Mouse (Mus musculus): ENCODE measurements around the gene N4bp2l1. TPM values are rescaled to one million over a fixed set of nuclear protein-coding genes. Genes with fewer than 3 reads are reported as not detected.
A peak's percentile ranks its signal among the peaks of the same experiment; 100 is the strongest.
"Not testable (repeated sequence)": the region's sequence is repeated elsewhere in the genome, so short reads cannot be mapped to it uniquely, and the experiment has no call there.

N4bp2l1 gene
- polyA plus RNA-seq (2012; rRNA removed) = 13.1 and 15.9 TPM in 2 replicates

- no peak for DNase-seq (ENCODE audit: low read depth)
These were observed at the start of gene N4bp2l1 for GRCm38 (mm10) chr5:150597088-150597487. Gene N4bp2l1, minus strand, starts transcription at chr5:150597188.

GRCm38 (mm10) chr5:150644926-150645325 is 47.9 kb upstream of the N4bp2l1 start:
- TF ChIP-seq CTCF (IDR thresholded peaks at IDR 0.05; ENCODE audit: borderline replicate concordance, extremely low read depth, insufficient read depth, insufficient read length) = no peak
- no peak for TF ChIP-seq POLR2A (IDR thresholded peaks at IDR 0.05; ENCODE audit: borderline replicate concordance, extremely low read depth, insufficient read depth, insufficient read length, poor library complexity, severe bottlenecking)
- no peak for DNase-seq (ENCODE audit: low read depth)

More at GRCm38 (mm10) chr5:150597088-150597487, at the start of gene N4bp2l1:
- TF ChIP-seq CTCF (IDR thresholded peaks at IDR 0.05; ENCODE audit: borderline replicate concordance, extremely low read depth, insufficient read depth, insufficient read length) = no peak
- no peak for TF ChIP-seq POLR2A (IDR thresholded peaks at IDR 0.05; ENCODE audit: borderline replicate concordance, extremely low read depth, insufficient read depth, insufficient read length, poor library complexity, severe bottlenecking)

- DNase-seq (ENCODE audit: low read depth) = not testable (repeated sequence)
These were observed 46.4 kb upstream of the N4bp2l1 start for GRCm38 (mm10) chr5:150643390-150643789.

GRCm38 (mm10) chr5:150641440-150641839 is 44.5 kb upstream of the N4bp2l1 start:
- TF ChIP-seq POLR2A (IDR thresholded peaks at IDR 0.05; ENCODE audit: borderline replicate concordance, extremely low read depth, insufficient read depth, insufficient read length, poor library complexity, severe bottlenecking) (no peak), CTCF (IDR thresholded peaks at IDR 0.05; ENCODE audit: borderline replicate concordance, extremely low read depth, insufficient read depth, insufficient read length) (no peak)
- no peak for DNase-seq (ENCODE audit: low read depth)

GRCm38 (mm10) chr5:150629692-150630091 is 32.7 kb upstream of the N4bp2l1 start:
- no peak for DNase-seq (ENCODE audit: low read depth)
- TF ChIP-seq CTCF (IDR thresholded peaks at IDR 0.05; ENCODE audit: borderline replicate concordance, extremely low read depth, insufficient read depth, insufficient read length) = no peak
- TF ChIP-seq POLR2A (IDR thresholded peaks at IDR 0.05; ENCODE audit: borderline replicate concordance, extremely low read depth, insufficient read depth, insufficient read length, poor library complexity, severe bottlenecking) = no peak

- DNase-seq (ENCODE audit: low read depth) = no peak
- TF ChIP-seq POLR2A (IDR thresholded peaks at IDR 0.05; ENCODE audit: borderline replicate concordance, extremely low read depth, insufficient read depth, insufficient read length, poor library complexity, severe bottlenecking) (no peak), CTCF (IDR thresholded peaks at IDR 0.05; ENCODE audit: borderline replicate concordance, extremely low read depth, insufficient read depth, insufficient read length) (no peak)
These were observed 32.3 kb upstream of the N4bp2l1 start for GRCm38 (mm10) chr5:150629272-150629671.

- no peak for DNase-seq (ENCODE audit: low read depth)
- TF ChIP-seq CTCF (IDR thresholded peaks at IDR 0.05; ENCODE audit: borderline replicate concordance, extremely low read depth, insufficient read depth, insufficient read length) (no peak), POLR2A (IDR thresholded peaks at IDR 0.05; ENCODE audit: borderline replicate concordance, extremely low read depth, insufficient read depth, insufficient read length, poor library complexity, severe bottlenecking) (no peak)
These were observed 28.5 kb upstream of the N4bp2l1 start for GRCm38 (mm10) chr5:150625528-150625927.

- peak; percentile 6 for DNase-seq (ENCODE audit: low read depth)
- no peak for TF ChIP-seq CTCF (IDR thresholded peaks at IDR 0.05; ENCODE audit: borderline replicate concordance, extremely low read depth, insufficient read depth, insufficient read length)
- no peak for TF ChIP-seq POLR2A (IDR thresholded peaks at IDR 0.05; ENCODE audit: borderline replicate concordance, extremely low read depth, insufficient read depth, insufficient read length, poor library complexity, severe bottlenecking)
These were observed 25.8 kb upstream of the N4bp2l1 start for GRCm38 (mm10) chr5:150622792-150623191.

GRCm38 (mm10) chr5:150621592-150621991 is 24.6 kb upstream of the N4bp2l1 start:
- TF ChIP-seq CTCF (IDR thresholded peaks at IDR 0.05; ENCODE audit: borderline replicate concordance, extremely low read depth, insufficient read depth, insufficient read length) (no peak), POLR2A (IDR thresholded peaks at IDR 0.05; ENCODE audit: borderline replicate concordance, extremely low read depth, insufficient read depth, insufficient read length, poor library complexity, severe bottlenecking) (no peak)
- DNase-seq (ENCODE audit: low read depth) = no peak

- DNase-seq (ENCODE audit: low read depth) = no peak
- no peak for TF ChIP-seq CTCF (IDR thresholded peaks at IDR 0.05; ENCODE audit: borderline replicate concordance, extremely low read depth, insufficient read depth, insufficient read length)
- no peak for TF ChIP-seq POLR2A (IDR thresholded peaks at IDR 0.05; ENCODE audit: borderline replicate concordance, extremely low read depth, insufficient read depth, insufficient read length, poor library complexity, severe bottlenecking)
These were observed 23.7 kb upstream of the N4bp2l1 start for GRCm38 (mm10) chr5:150620588-150621135.

GRCm38 (mm10) chr5:150618599-150619355 is 21.8 kb upstream of the N4bp2l1 start:
- TF ChIP-seq CTCF (IDR thresholded peaks at IDR 0.05; ENCODE audit: borderline replicate concordance, extremely low read depth, insufficient read depth, insufficient read length) (no peak), POLR2A (IDR thresholded peaks at IDR 0.05; ENCODE audit: borderline replicate concordance, extremely low read depth, insufficient read depth, insufficient read length, poor library complexity, severe bottlenecking) (no peak)
- no peak for DNase-seq (ENCODE audit: low read depth)

GRCm38 (mm10) chr5:150616731-150617130 is 19.7 kb upstream of the N4bp2l1 start:
- DNase-seq (ENCODE audit: low read depth) = no peak
- no peak for TF ChIP-seq POLR2A (IDR thresholded peaks at IDR 0.05; ENCODE audit: borderline replicate concordance, extremely low read depth, insufficient read depth, insufficient read length, poor library complexity, severe bottlenecking)
- no peak for TF ChIP-seq CTCF (IDR thresholded peaks at IDR 0.05; ENCODE audit: borderline replicate concordance, extremely low read depth, insufficient read depth, insufficient read length)
